Mouse (Mus musculus) E14TG2a.4 (cell line): ENCODE measurements at regions not wholly inside any gene's neighbourhood (a gene's known extent, or its start where the extent isn't known, plus 50 kb on each side); places are given as distances from the start of the nearest gene placed in this dataset.

Source experiments
- H3K27me3 ChIP-seq: 2 replicates; pipeline ENCODE4 v1.6.1; 2014; ENCODE audit warnings: low read length, control low read depth; ENCODE audit not compliant: insufficient read depth
- H3K36me3 ChIP-seq: 2 replicates; pipeline ENCODE4 v1.6.1; 2014; ENCODE audit warnings: low read length, control low read depth; ENCODE audit not compliant: insufficient read depth
- H3K4me1 ChIP-seq: replicated peaks from 2 replicates; pipeline ENCODE4 v1.6.1; 2014; ENCODE audit warnings: low read depth, low read length, control low read depth
- H3K4me3 ChIP-seq: replicated peaks from 2 replicates; pipeline ENCODE4 v1.5.1; 2014; ENCODE audit warnings: mild to moderate bottlenecking, low read length
- H3K9me3 ChIP-seq: 2 replicates; pipeline ENCODE4 v1.6.1; 2014; ENCODE audit warnings: low read length, control low read depth
- CTCF ChIP-seq: conservative IDR thresholded peaks from 2 replicates; pipeline ENCODE4 v1.5.1; 2014; ENCODE audit warnings: low read length
- NANOG ChIP-seq: IDR thresholded peaks from 2 replicates; pipeline ENCODE4 v1.6.1; 2014; ENCODE audit warnings: borderline replicate concordance, low read length, mixed read lengths
- POU5F1 ChIP-seq: IDR thresholded peaks from 2 replicates; pipeline ENCODE4 v1.6.1; 2014; ENCODE audit warnings: low read length, borderline replicate concordance

DNA sequence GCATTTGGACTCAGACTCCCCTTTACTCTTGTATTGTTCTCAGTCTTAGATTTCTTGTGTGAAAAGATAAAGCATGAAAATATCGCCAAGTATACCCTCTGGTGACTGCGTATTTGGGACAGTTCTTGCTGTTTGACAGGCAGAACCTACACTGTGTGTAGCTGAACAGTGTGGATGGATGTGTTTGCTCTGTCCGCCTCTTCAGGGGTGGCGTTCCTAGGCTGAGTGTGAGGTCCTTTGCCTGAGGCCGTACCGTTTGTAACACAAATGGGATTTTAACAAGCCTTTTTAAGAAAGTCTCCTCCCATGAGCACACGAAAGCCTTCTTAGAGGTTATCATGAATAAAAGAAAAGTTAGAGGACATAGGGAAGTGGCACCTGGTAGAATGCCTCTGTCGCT, 153.3 kb upstream of the Dnajc19 start:
- TF ChIP-seq NANOG (no peak), POU5F1 (no peak), CTCF (no peak)
- Histone ChIP-seq H3K36me3 (no peaks in the 10 kb centered on the region), H3K27me3 (no peaks in the 10 kb centered on the region; the same call in 1 of the 2 replicates), H3K9me3 (no peaks in the 10 kb centered on the region), H3K4me1 (peaks cover 14% of the 10 kb centered on the region), H3K4me3 (no peak overlapping the region)

GRCm38 (mm10) chr3:34232329-34233250, 151.5 kb upstream of the Dnajc19 start:
- no peak for TF ChIP-seq POU5F1
- TF ChIP-seq CTCF: no peak
- no peak for TF ChIP-seq NANOG
- H3K27me3 ChIP-seq: no peaks in the 10 kb centered on the region; the same call in 1 of the 2 replicates

GRCm38 (mm10) chr3:34231593-34232328, 150.6 kb upstream of the Dnajc19 start:
- TF ChIP-seq CTCF (no peak), NANOG (no peak), POU5F1 (no peak)
- H3K4me3 ChIP-seq: no peak overlapping the region
- no peaks in the 10 kb centered on the region for H3K9me3 ChIP-seq
- no peaks in the 10 kb centered on the region for H3K36me3 ChIP-seq
- H3K4me1 ChIP-seq: peaks cover 14% of the 10 kb centered on the region
- H3K27me3 ChIP-seq: no peaks in the 10 kb centered on the region

More at GRCm38 (mm10) chr3:34232329-34233250, 151.5 kb upstream of the Dnajc19 start:
- Histone ChIP-seq H3K4me1 (peaks cover 14% of the 10 kb centered on the region), H3K4me3 (no peak overlapping the region), H3K36me3 (no peaks in the 10 kb centered on the region), H3K9me3 (no peaks in the 10 kb centered on the region)

- Histone ChIP-seq H3K4me1 (no peaks in the 10 kb centered on the region), H3K9me3 (no peaks in the 10 kb centered on the region), H3K36me3 (no peaks in the 10 kb centered on the region), H3K4me3 (no peak overlapping the region), H3K27me3 (peaks cover 3% of the 10 kb centered on the region; the same call in 1 of the 2 replicates)
- TF ChIP-seq CTCF: no peak
- no peak for TF ChIP-seq NANOG
- no peak for TF ChIP-seq POU5F1
Measured at GRCm38 (mm10) chr3:34222291-34222690, 141.2 kb upstream of the Dnajc19 start.

- Histone ChIP-seq H3K4me3 (no peak overlapping the region), H3K27me3 (peaks cover 3% of the 10 kb centered on the region; the same call in 1 of the 2 replicates), H3K9me3 (no peaks in the 10 kb centered on the region), H3K36me3 (no peaks in the 10 kb centered on the region), H3K4me1 (no peaks in the 10 kb centered on the region)
- TF ChIP-seq NANOG (no peak), CTCF (no peak), POU5F1 (no peak)
Measured at GRCm38 (mm10) chr3:34219741-34220310, 138.7 kb upstream of the Dnajc19 start.

DNA sequence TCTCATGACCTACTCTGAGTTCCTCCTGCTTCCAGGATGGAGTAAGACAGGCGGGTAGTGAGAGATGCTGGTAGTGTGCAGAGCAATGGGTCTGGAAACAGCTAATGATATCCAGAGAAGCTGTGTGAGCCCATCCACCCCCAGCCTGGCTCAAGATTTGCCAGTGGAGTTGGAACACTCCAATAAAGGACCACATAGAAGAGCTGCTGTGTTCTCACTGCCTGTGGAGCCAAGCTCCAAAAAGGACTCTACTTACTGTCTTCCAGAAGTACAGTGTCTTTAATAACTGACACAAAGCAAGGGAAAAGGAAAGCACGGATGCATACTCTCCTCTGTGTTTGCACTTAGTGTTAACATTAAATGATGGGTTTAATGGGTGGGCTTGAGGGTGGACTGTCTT, 138.0 kb upstream of the Dnajc19 start:
- H3K9me3 ChIP-seq: no peaks in the 10 kb centered on the region
- TF ChIP-seq CTCF: no peak
- no peak for TF ChIP-seq NANOG
- TF ChIP-seq POU5F1: no peak
- peaks cover 3% of the 10 kb centered on the region; the same call in 1 of the 2 replicates for H3K27me3 ChIP-seq
- no peak overlapping the region for H3K4me3 ChIP-seq
- H3K4me1 ChIP-seq: no peaks in the 10 kb centered on the region
- H3K36me3 ChIP-seq: no peaks in the 10 kb centered on the region

DNA sequence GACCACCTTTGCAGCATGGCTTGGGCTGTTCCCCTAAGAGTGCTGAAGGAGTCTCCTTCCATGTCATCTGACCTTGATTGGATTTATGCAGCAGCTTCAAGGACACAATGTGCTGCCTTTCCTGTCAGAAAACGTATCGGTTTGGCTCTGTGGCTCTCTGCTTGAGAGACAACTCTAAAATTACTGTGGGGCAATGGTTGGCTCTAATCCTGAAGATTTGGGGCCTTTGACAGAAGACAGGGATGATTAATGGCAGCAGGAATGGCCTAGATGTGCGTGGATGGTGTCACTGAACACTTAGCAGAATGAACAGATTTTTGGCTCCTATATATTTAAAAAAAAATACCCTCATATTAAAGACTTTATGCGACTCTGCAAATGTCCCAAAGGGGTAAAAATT, 136.8 kb upstream of the Dnajc19 start:
- Histone ChIP-seq H3K4me3 (no peak overlapping the region), H3K36me3 (no peaks in the 10 kb centered on the region), H3K4me1 (no peaks in the 10 kb centered on the region)

GRCm38 (mm10) chr3:34214233-34214632, 133.1 kb upstream of the Dnajc19 start:
- no peaks in the 10 kb centered on the region for H3K27me3 ChIP-seq

More for the DNA sequence above, 136.8 kb upstream of the Dnajc19 start:
- no peaks in the 10 kb centered on the region for H3K9me3 ChIP-seq
- peaks cover 3% of the 10 kb centered on the region; the same call in 1 of the 2 replicates for H3K27me3 ChIP-seq
- TF ChIP-seq POU5F1 (no peak), NANOG (no peak), CTCF (no peak)

More at GRCm38 (mm10) chr3:34214233-34214632, 133.1 kb upstream of the Dnajc19 start:
- peaks cover 9% of the 10 kb centered on the region; the same call in 1 of the 2 replicates for H3K9me3 ChIP-seq
- no peak overlapping the region for H3K4me3 ChIP-seq
- no peaks in the 10 kb centered on the region for H3K36me3 ChIP-seq
- TF ChIP-seq POU5F1: no peak
- no peak for TF ChIP-seq NANOG
- TF ChIP-seq CTCF: no peak
- H3K4me1 ChIP-seq: no peaks in the 10 kb centered on the region
